Mouse (Mus musculus) brain, embryonic 18.5 days (tissue): ENCODE data around the gene Ofcc1.

Source experiments
- DNase-seq: peaks from one replicate; pipeline ENCODE4 v3.0.0-alpha.2; 2012; ENCODE audit warnings: low read depth, low spot score

Ofcc1 gene

DNA sequence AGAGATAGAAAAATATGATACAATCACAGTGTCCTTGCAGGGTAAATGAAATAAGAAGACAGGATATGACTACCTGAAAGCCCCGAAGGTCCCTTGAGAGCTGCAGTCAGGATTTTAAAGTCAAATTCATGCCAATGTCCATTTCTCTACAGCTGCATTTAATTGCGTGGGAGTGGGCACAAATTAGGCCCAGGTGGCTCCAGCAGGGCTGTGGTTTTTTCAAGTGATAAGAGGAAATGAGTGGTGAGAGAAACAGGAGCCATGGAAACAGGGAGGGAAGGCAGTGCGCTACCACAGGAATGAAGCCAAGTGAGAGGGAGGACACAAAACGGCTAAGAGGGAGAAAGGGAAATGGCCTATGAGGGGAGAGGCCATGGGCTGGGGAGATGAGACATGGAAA is 363.3 kb downstream of the Ofcc1 start:
- no peak for DNase-seq

DNA sequence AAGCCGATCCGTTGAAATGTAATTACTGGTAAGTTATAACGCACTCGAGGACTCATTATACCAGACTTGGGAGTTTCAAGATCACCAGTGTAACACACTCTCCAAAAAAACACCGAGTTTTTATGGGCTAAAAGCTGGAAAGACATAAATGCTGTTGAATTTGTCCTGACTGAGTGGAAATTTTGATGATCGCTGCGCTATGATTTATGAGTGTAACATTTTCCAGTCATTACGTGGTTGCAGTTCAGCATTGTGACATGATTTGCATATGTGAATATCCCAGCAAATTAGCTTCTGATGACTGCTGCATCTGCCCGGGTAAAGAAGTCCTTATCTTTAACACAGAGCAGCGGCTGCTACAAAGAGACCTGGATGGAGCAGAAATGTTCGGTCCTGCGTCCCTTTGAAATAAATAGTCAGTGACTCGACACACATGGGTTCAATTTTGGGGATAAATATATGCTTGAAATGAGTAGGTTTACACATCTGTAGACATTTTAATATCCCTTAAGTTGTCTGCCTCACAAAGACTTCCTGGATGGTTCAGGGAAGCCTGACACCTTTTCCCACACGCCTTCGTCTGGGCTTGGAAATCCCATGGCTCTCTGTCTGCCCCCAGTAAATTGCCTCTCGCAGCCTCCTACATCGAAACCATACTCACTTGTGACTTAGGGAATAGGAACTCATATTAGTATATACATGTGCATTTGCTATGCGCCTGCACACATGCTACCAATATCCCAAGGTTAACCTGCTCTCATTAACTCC is 381.8 kb downstream of the Ofcc1 start:
- DNase-seq = no peak

DNA sequence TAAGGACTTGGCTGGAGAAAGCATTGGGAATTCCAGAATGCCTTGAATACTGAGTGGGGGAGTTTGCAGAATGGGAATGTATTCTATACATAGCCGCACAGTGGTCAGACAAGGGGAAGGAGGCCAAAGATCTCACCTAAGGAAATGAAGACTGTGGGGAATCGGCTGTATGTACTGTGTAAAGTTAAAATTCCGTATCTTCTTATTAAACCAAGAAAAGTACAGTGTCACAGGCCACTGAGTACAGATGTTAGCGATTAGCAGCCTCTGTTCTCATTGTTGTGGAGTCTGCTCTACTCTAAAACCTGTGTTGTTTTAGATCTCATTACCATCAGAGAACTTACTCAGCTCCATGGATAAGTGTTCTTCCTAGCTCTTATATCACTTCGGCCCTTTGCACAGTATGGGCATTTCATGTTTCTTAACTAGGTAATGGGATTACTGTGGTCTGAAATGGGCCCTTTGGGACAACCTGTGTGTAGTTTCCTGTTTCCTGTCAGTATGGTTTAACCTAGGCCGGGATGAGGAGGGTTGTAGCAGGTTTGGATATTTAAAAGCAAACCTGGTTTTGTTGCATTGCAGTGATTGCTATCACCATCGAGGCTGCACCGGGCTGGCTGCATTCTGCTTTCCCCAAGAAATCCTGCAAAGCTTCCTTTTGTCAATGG is 392.8 kb downstream of the Ofcc1 start:
- DNase-seq = no peak

DNA sequence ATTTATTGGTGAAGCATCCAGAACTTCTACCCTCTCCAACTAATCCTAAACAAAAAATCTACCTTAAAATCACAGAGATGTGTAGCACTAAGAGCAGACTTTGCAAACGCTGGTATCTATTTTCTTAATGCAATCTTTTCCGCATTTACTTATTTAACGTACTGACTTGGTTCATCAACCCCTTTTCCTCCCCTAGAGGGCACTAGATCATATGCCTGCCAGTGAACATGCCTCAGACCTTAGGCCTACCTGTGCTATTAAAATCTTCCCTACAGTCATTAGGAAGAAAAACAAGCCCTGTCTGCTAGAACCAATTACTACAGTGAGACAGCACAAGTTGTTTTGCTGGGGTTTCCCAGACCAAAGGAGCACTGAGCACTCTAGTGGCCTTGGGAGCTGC is 404.0 kb downstream of the Ofcc1 start:
- no peak for DNase-seq

DNA sequence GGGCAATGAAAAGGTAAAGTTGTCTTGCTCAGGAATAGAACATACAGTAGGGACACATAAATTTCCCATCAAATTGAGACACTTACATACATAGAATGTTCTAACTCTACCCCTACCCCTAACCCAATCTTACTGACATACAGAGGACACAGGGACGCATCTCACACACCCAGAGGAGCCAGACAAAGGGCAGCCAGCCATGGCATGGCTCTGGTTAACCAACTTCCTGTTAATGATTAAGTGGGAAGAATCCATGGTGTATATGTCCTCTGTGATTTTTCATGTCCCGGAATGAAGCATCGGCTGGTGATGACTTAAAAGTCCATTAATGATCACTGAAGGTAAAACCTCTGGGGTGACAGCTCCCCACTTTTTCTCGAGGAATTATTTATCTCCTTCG is 405.2 kb downstream of the Ofcc1 start:
- DNase-seq = no peak
